Mouse (Mus musculus) monocyte, adult 5-6 weeks (primary cell): ENCODE results near the gene Tmcc3. TPM values are rescaled to one million over a fixed set of nuclear protein-coding genes. Genes with fewer than 3 reads are reported as not detected.
A peak's percentile ranks its signal among the peaks of the same experiment; 100 is the strongest.
"Not testable (repeated sequence)": the region's sequence is repeated elsewhere in the genome, so short reads cannot be mapped to it uniquely, and the experiment has no call there.

Experiments
- ATAC-seq: fragments of 153-309, 156-312 bp; replicated peaks from 2 replicates; pipeline ENCODE4 v1.8.0; 2017; ENCODE audit warnings: mild to moderate bottlenecking; ENCODE audit not compliant: low TSS enrichment, insufficient number of reproducible peaks, severe bottlenecking, poor library complexity, low FRiP score
- total RNA-seq: library from RNA; stranded (forward); fragments of 200-1000, 200-491, 200-594 nt; gene quantifications from 3 replicates; pipeline ENCODE4 v1.2.3, GENCODE M21; 2017

The Tmcc3 gene
- total RNA-seq, 1 experiment from 2014 or later = 9.3 TPM

GRCm38 (mm10) chr10:94581384-94581783, 269.6 kb downstream of the Tmcc3 start:
- no peak for ATAC-seq

- ATAC-seq = no peak
Measured at GRCm38 (mm10) chr10:94583714-94584113, 272.0 kb downstream of the Tmcc3 start.

DNA sequence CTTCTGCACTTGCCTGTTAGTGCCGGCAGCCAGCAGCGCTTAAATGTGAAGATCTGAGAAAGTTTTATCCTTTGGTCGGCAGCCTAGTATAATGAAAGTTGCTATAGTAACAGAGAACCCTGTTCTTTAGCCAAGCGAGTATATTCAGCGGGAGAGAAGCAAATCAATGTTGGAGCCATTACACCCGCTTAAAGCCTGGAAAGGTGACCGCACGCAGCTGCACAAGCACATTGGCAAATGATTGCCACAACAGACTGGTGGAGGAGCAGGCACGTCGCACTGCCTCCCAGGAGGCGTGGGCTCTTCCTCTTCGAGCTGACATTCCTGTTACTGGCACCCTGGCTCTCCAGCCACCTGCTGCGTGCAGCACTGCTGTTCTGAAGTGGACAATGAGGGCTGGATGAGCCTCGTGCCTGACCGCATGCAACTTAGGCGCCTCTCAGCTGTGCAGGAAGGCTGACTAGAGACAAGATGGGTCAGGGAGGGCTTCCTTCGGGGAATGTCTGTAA, 273.2 kb downstream of the Tmcc3 start:
- no peak for ATAC-seq

- no peak for ATAC-seq
Measured at GRCm38 (mm10) chr10:94585819-94586218, 274.1 kb downstream of the Tmcc3 start.

- no peak for ATAC-seq
Measured at GRCm38 (mm10) chr10:94588976-94589375, 277.2 kb downstream of the Tmcc3 start.

DNA sequence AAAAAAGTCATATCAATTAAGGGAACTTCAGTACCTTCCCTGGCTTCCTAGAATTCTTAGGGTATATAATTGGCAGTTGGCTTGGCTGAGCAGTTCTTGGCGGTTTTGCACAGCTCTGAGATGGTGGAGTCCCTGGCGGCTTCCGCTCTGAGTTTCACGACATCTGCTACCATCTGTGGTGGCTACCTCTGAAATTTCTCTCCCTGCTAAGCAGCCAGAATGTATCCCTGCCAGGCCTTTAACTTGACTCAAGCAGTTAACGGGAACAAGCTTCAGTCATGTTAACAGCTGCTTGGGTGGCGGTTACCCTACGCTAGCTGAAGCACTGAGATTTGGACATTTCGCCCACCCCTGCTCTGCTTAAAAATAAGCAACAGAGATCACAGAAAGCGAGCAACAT, 284.0 kb downstream of the Tmcc3 start:
- ATAC-seq = no peak

DNA sequence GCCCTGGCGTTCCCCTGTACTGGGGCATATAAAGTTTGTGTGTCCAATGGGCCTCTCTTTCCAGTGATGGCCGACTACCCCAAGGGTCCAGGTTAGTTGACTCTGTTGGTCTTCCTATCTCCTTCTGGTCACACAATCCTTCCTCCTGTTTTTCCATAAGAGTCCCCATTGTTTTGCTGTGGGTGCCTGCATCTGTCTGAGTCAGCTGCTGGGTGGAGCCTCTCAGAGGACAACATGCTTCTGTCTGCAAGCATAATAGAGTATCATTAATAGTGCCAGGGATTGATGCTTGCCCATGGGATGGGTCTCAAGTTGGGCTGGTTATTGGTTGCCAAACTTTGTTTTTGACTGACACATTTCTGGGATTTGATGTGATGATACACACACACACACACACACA, 288.1 kb downstream of the Tmcc3 start:
- not testable (repeated sequence) for ATAC-seq

- ATAC-seq = peak; percentile 30; the same call in 1 of the 2 replicates
Measured at GRCm38 (mm10) chr10:94601034-94601433, 289.3 kb downstream of the Tmcc3 start.

DNA sequence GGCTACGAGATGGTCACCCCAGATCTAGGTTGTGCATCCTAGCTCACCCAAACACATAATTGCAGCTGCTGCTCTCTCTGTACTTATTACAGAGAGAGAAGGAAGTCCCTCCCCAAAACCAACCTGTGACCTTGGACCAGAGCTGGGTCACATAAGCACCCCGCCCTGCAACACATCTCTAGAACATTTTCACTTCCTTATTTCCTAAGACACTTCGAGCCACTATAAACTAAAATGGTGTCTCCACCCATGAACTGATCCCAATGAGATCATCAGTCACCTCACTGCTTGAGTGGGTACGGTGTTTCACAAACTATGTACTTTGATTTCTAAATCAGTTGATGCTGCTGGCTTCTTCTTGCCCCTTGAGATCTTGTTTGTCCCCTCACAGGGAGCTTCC, 293.7 kb downstream of the Tmcc3 start:
- peak; percentile 88 for ATAC-seq

DNA sequence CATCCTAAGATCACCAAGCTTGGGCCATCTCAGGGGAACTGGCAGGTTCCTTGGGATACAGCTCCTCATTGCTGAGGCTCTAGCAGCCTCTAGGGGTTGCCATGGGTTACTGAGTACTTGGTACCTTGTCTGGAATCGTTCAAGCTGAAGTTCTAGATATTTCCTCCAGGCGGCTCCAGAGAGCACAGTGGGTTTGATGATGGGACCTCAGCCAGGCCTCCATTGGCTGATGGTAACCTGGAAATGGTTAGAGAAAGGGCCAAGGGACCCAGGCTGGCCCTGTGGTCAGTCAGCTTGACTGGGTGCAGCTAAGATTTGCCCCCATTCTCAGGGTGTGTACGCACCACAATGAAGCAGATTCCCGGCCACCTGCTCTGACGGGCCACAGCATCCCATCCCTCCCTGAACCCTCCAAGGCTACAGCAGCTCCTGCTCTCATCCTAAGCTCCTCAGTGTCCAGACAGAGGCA, 297.6 kb downstream of the Tmcc3 start:
- peak; percentile 55 for ATAC-seq

- no peak for ATAC-seq
Measured at GRCm38 (mm10) chr10:94611228-94611968, 299.6 kb downstream of the Tmcc3 start.

- no peak for ATAC-seq
Measured at GRCm38 (mm10) chr10:94611969-94612440, 300.3 kb downstream of the Tmcc3 start.

GRCm38 (mm10) chr10:94619586-94619985, 307.8 kb downstream of the Tmcc3 start:
- ATAC-seq = no peak

GRCm38 (mm10) chr10:94620561-94620960, 308.8 kb downstream of the Tmcc3 start:
- ATAC-seq = no peak

DNA sequence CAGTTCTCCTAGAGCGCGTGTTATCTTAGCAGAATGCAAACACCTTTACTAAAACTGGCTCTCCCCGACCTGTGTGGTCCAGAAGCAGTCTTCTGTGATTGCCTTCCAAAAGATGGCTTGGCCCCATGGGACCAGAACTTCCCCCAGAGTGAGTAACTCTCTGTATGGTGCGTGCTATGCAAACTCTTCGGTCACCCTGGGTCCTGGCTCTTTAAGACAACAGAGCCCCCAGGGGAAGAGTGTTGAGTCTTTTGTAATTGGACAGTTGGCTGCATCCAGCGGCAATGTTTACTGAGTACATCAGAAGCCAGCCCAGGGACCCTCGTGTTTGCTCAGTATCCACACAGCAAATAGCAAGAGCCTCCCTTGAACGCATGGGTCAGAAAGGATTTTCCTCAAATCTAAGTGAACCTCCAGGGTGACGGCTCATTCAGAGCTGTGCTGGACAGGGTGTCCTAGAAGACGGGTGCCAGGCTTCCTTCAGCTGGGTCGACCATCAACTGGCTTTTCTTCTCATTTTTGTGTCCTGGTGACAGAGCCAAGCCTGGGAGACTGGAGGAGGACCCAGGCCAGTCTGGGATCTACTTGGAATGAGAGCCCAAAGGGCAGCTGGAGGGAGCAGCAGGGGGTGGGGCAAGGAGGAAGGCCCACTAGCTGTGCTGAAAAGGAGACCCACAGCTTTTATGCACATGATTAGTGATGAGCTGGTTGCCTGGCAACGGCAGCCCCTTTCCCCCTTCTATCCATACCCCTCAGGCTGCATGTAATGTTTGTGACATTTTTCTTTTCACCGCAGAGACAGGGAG, 309.9 kb downstream of the Tmcc3 start:
- no peak for ATAC-seq

DNA sequence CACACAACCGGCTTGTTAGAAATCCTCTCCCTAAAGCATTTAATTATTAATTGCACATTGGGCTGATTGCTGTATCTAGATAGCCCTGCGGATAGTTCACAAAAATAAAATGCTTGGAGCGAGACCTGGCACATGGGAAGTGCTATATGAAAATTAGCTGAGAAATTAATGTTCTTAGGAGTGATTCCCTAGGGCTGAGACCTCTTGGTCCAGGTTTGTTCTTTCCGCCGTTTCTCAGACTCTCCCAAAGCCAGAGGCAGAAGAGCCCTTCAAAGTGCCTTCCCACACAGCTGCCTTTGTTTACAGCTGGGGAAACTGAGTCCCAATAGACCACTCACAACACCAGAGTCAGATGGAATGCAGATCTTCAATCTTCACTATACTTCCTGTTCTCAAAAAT, 310.5 kb downstream of the Tmcc3 start:
- no peak for ATAC-seq

DNA sequence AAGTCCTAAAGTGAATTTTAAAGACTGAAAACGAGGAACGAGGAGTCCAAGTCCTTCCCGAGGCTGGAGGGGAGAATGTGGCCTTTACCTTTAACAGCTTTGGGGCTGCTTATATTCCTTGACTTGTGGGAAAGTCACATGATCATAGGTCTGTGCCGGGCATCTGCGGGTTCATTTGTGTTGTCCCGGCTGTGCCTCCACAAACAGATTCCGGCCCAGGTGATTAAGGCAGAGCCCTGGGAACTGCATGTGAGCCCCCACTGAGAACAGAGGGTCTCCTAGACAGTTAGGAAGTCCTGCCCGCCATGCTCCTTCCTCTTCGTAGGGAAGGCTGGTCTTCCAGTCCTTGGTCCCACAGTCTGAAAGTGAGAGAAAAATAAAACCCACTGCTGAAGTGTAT, 311.1 kb downstream of the Tmcc3 start:
- ATAC-seq = no peak

DNA sequence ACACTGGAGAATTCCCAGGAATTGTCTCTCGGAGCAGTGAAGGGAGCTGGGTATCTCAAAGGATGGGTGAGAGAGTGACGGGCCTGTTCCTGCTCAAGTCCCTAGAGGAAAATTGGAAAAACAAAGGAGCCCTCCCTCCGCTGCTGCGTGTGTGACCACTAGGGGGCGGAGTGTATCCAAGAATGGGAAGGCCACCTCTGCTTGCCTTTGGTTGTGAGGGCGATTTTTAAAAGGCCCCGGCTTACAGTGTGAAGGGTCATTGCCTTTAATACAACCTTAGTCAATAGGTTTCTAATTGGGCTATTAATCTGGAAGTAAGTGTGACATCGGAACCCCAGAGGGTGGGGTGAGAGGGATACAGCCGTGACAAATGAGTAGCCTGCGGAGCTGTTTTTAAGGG, 311.9 kb downstream of the Tmcc3 start:
- peak; percentile 62 for ATAC-seq

DNA sequence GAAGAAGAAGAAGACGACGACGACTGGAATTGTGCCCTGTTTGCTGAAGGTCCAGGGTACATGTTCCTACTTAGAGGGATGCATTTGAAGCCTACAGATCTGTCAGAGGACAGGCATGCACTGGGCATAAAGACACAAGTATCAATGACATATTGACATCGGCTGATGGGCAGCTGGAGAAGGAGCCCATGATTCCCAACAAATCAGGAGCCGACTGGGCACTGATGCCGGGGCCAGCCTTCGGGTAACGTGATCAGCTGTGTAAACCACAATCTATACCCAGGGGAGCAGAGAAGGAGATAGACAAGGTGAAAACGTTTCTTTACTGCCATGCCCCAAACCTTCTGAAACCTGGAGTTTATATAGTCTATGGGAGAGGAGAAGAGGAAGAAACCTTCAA, 313.3 kb downstream of the Tmcc3 start:
- no peak for ATAC-seq

- no peak for ATAC-seq
Measured at GRCm38 (mm10) chr10:94625606-94626005, 313.9 kb downstream of the Tmcc3 start.
